Mouse (Mus musculus) forebrain, embryonic 15.5 days (tissue): ENCODE results near the gene B3gnt8. TPM values are rescaled to one million over a fixed set of nuclear protein-coding genes. Genes with fewer than 3 reads are reported as not detected.
A peak's percentile ranks its signal among the peaks of the same experiment; 100 is the strongest.
"Not testable (repeated sequence)": the region's sequence is repeated elsewhere in the genome, so short reads cannot be mapped to it uniquely, and the experiment has no call there.

ENCODE experiments used
- ATAC-seq: fragments of 200-750 bp; cut with Nextera tagmentation; replicated peaks from 2 replicates; pipeline ENCODE4 v1.8.0; 2017; ENCODE audit warnings: mild to moderate bottlenecking, moderate TSS enrichment, moderate library complexity
- H3K27ac ChIP-seq: fragments of 300-500 bp; sonication (generic); replicated peaks from 2 replicates; pipeline ENCODE4 v1.5.1; 2015; ENCODE audit warnings: mild to moderate bottlenecking, inconsistent platforms
- H3K27me3 ChIP-seq: fragments of 300-500 bp; sonication (generic); 2 replicates; pipeline ENCODE4 v1.6.1; 2015; ENCODE audit warnings: inconsistent platforms
- H3K36me3 ChIP-seq: fragments of 300-500 bp; sonication (generic); 2 replicates; pipeline ENCODE4 v1.6.1; 2015; ENCODE audit warnings: mild to moderate bottlenecking, inconsistent platforms
- H3K4me1 ChIP-seq: fragments of 300-500 bp; sonication (generic); 2 replicates; pipeline ENCODE4 v1.6.1; 2015; ENCODE audit warnings: inconsistent platforms
- H3K4me2 ChIP-seq: fragments of 300-500 bp; sonication (generic); replicated peaks from 2 replicates; pipeline ENCODE4 v1.6.1; 2015; ENCODE audit warnings: mild to moderate bottlenecking, inconsistent platforms
- H3K4me3 ChIP-seq: fragments of 300-500 bp; sonication (generic); 2 replicates; pipeline ENCODE4 v1.5.1; 2015; ENCODE audit warnings: mild to moderate bottlenecking, inconsistent platforms
- H3K9ac ChIP-seq: fragments of 300-500 bp; sonication (generic); replicated peaks from 2 replicates; pipeline ENCODE4 v1.6.1; 2015; ENCODE audit warnings: mild to moderate bottlenecking, inconsistent platforms
- H3K9me3 ChIP-seq: fragments of 300-500 bp; sonication (generic); 2 replicates; pipeline ENCODE4 v1.6.1; 2016; ENCODE audit warnings: inconsistent platforms
- WGBS: fragments of 180-500 bp; shearing (Covaris S2); methylation state at CpG from one replicate; pipeline ENCODE4 v1.1.7; 2015; ENCODE audit warnings: mixed read lengths; 5-methylcytosine and 5-hydroxymethylcytosine counted together
- polyA plus RNA-seq: library from polyadenylated mRNA; unstranded; fragments of >200 nt; fragmentation: Nextera tagmentation; extraction: Ambion mirVana; gene quantifications from 2 replicates; pipeline ENCODE4 v1.2.1, GENCODE M21; 2015

Gene B3gnt8
- 0.38 and 0.50 TPM in 2 replicates for polyA plus RNA-seq

DNA sequence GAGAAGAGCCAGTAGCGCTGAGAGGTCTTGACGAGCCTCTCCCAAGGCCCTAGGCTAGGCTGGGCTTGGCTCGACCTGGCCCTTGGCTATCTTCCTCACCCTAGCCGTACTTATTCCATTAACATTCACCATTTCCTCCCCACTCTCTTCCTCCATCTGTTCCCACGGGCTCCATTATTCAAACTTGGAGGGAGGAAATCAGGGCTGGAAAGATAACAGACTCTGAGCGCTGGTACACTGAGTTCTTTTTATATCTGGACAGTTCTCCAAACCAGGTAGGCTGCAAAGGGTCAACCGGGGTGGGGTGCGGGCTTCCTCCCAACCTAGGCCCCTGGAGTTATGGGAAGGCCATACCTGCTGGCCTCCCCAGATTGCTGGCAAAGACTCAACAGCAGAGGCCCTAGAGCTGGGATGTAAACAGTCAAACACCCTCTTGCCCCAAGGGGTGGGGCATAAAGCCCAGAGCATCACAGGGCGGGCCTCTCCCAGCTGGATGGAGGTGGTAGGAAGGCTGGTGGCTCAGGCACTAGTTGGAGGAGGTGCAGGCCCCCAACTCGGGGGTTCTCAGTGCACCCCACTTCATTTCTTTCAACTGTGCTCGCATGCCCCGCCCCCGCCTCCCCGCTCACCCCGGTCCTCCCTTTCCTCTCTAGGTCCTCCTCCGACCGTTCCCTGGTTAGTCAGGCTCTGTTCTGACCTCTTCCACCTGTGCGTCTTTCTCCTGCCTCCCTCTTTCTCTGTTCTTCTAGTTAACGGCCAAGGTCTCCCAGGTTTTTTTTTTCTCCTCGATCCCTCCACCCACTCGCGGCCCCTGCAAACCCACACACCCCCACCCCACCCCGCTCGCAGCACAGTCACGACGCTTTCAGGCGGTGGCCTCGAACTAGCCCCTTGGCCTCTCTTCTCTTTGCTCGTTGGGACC, at the start of gene B3gnt8:
B3gnt8 (plus strand) TSS at position 146 of the 922 bp plus-strand sequence.
- Histone ChIP-seq H3K4me2 (peak within 1 kb of the TSS; percentile 33), H3K27ac (no peak within 1 kb of the TSS), H3K4me3 (peak within 1 kb of the TSS; percentile 8), H3K27me3 (peaks cover 5% of the 10 kb centered on the region; the same call in 1 of the 2 replicates), H3K9ac (no peak within 1 kb of the TSS), H3K4me1 (peaks cover 14% of the 10 kb centered on the region), H3K9me3 (no peaks in the 10 kb centered on the region), H3K36me3 (peaks cover 14% of the 10 kb centered on the region)
- 18% methylated on average over 29 of the region's 29 CpGs for WGBS
- ATAC-seq, result 0 out of 2 replicates have a peak, but pooled peaks have one; percentile 23

DNA sequence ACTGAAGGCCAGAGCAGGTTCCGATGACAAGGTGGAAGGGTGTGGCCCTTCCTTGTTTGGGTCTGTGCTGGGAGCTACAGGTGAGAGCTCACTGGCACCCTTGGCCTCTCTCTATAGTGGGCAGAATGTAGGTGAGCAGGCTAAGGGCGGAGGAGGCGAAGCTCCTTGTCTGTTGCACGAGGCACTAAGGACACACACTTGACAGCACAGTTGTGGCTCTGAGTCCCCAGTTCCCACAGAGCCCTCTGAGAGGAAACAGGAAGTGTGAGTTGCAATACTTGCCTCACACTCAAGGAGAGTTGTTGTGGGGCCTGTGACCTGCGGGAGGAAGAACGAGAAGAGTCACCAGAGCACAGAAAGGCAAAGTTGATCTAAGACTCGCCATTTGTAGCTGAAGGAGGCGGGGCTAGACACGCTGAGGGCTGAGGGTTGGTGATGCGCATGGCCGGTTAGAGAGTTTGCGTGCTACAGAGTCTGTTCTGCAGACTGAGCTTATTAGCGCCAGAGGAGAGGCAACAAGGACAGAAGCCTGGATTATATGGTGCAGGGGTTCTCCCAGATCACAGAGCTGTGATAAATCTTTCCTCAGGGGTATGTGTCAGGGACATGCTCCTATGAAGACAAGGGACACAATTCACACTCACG, 49.5 kb upstream of the B3gnt8 start:
- not testable (repeated sequence) for H3K27me3 ChIP-seq, H3K9me3 ChIP-seq, H3K27ac ChIP-seq, H3K9ac ChIP-seq, H3K4me1 ChIP-seq, ATAC-seq, H3K4me3 ChIP-seq, H3K36me3 ChIP-seq, H3K4me2 ChIP-seq
- 84% methylated on average over 14 of the region's 14 CpGs for WGBS

DNA sequence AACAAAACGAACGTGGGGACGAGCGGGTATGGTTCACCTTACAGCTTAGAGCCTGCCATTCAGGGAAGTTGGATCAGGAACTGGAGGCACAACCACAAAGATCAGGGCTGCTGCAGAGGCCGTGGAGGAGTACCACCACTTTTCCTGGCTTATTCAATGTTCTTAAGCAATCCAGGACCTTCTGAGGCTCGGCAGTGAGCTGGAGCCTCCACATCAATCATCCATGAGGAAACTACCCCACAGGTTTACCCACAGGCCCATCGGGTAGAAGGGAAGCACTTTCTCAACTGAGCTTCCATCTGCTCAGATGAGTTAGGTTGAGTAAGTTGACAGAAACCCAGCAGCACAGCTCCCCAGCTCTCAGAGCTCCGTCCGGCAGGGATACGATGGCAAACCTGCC, 47.0 kb upstream of the B3gnt8 start:
- H3K27me3 ChIP-seq, result no peaks in the 10 kb centered on the region
- H3K27ac ChIP-seq, result no peak overlapping the region
- no peaks in the 10 kb centered on the region for H3K9me3 ChIP-seq
- ATAC-seq, result no peak
- WGBS, result 90% methylated on average over 10 of the region's 10 CpGs
- H3K4me3 ChIP-seq, result no peak overlapping the region
- no peak overlapping the region for H3K4me2 ChIP-seq
- no peak overlapping the region for H3K9ac ChIP-seq
- no peaks in the 10 kb centered on the region for H3K36me3 ChIP-seq
- H3K4me1 ChIP-seq, result no peaks in the 10 kb centered on the region

DNA sequence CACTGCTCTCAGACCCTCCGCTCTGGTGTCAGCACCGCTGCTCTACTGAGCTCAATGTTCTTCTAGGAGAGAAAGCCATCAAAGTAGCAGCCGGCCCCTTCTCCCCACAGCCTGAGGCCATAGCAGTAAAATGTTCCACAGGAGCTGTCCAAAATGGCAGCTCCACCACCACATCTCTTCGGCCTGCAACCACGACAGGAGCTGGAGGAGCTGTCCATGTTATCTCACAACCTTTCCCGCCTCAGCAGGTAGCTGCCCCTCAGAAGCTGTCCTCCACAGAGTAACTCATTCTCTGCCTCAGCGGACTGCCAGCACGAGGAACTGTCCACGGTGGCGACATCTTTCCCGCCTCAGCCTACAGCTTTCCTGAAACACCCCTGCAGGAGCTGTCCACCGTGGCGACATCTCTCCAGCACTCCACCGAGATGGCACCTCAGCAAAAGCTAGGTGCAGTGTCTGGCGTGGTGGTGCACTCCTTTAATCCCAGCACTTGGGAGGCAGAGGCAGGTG, 44.1 kb upstream of the B3gnt8 start:
- no peak overlapping the region for H3K4me2 ChIP-seq
- H3K27me3 ChIP-seq, result no peaks in the 10 kb centered on the region
- no peaks in the 10 kb centered on the region for H3K9me3 ChIP-seq
- WGBS, result 90% methylated on average over 15 of the region's 15 CpGs
- H3K4me1 ChIP-seq, result no peaks in the 10 kb centered on the region
- H3K9ac ChIP-seq, result no peak overlapping the region
- H3K4me3 ChIP-seq, result no peak overlapping the region
- ATAC-seq, result no peak
- H3K36me3 ChIP-seq, result no peaks in the 10 kb centered on the region
- H3K27ac ChIP-seq, result no peak overlapping the region

DNA sequence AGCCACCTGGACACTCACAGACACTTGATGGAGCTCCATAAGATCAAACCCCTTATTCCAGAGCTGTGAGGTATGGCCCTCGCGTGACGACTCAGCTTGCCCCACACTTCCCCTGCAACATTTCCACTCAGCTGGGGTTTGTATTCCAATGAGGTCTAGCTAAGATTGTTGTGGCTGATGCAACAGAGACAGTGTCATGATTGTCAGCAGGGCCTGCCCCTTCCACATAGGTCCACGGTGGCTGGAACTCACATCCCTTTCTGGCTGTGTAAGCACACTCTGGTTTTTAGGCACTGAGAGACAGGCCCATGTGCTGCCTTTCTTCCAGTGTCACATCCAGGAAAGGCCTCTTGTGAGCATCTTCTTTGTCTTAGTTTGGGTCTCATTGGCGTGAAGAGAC, 41.8 kb upstream of the B3gnt8 start:
- ATAC-seq, result no peak
- H3K4me1 ChIP-seq, result no peaks in the 10 kb centered on the region
- H3K9me3 ChIP-seq, result no peaks in the 10 kb centered on the region
- H3K27ac ChIP-seq, result no peak overlapping the region
- no peaks in the 10 kb centered on the region for H3K27me3 ChIP-seq
- no peaks in the 10 kb centered on the region for H3K36me3 ChIP-seq
- no peak overlapping the region for H3K9ac ChIP-seq
- no peak overlapping the region for H3K4me2 ChIP-seq
- no peak overlapping the region for H3K4me3 ChIP-seq
- WGBS, result 90% methylated on average over 5 of the region's 5 CpGs

DNA sequence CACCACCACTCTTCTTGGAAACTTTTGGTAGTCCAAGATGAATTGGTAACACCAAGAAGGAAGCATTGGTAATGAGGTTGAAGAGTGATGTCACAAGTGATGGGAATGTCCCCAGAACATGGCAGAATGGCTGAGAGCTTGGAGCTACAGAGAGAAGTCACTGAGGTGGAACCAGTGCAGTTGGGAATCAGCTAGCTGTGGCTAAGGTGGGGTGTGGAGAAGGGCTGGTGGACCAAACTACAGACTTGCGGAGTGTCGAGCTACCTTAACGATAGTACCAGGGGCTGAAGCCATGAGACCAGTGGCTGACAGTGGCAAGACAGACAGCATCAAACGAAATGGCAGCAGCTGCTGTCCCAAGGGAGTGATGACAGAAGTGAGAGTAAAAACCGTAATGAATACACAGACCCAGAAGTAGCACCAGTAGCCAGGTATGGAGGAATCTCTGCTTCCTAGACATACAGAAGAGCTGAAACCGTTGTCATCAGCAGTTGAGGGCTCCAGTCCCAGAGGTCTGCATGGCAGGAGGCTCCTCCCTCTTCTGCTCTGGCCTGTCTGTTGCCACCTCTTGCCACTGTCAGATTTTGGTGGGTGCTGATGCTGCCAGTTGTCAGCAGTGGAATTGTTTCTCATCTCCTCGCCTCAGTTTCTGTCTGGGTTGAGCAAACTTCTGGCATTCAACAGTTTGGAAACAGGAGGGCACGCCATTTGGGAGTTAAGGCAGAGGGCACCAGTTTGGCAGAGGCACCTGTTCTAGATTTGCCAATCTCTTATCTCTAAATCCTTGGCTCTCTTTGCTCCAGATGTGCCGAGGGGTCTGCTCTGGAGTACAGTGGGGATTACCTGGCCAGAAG, 40.9 kb upstream of the B3gnt8 start:
- WGBS, result 82% methylated on average over 9 of the region's 9 CpGs

DNA sequence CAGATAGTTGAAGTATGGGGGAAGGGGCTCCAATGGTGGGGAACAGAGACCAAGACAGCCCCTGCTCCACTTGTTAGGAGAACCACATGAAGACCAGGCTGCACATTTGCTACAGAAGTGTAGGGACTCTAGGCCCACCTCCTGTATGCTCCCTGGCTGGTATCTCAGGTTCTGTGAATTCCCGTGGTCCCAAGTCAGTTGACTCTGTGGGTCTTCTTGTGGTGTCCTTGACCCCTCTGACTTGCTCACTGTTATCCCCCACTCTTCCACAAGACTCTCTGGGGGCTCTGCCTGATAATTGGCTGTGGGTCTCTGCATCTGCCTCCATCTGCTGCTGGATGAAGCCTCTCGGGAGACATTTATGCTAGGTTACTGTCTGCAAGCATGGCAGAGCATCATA, 35.2 kb upstream of the B3gnt8 start:
- H3K9ac ChIP-seq, result no peak overlapping the region
- 97% methylated on average over 2 of the region's 2 CpGs for WGBS
- no peaks in the 10 kb centered on the region for H3K4me1 ChIP-seq
- no peak overlapping the region for H3K4me3 ChIP-seq
- no peaks in the 10 kb centered on the region for H3K36me3 ChIP-seq
- ATAC-seq, result no peak
- no peak overlapping the region for H3K4me2 ChIP-seq
- H3K27me3 ChIP-seq, result no peaks in the 10 kb centered on the region
- H3K27ac ChIP-seq, result no peak overlapping the region
- H3K9me3 ChIP-seq, result no peaks in the 10 kb centered on the region

More for the DNA sequence above, 40.9 kb upstream of the B3gnt8 start:
- H3K4me3 ChIP-seq, result no peak overlapping the region
- H3K27ac ChIP-seq, result no peak overlapping the region
- no peaks in the 10 kb centered on the region for H3K4me1 ChIP-seq
- H3K9ac ChIP-seq, result no peak overlapping the region
- no peaks in the 10 kb centered on the region for H3K36me3 ChIP-seq
- H3K9me3 ChIP-seq, result no peaks in the 10 kb centered on the region
- ATAC-seq, result no peak
- no peak overlapping the region for H3K4me2 ChIP-seq
- H3K27me3 ChIP-seq, result no peaks in the 10 kb centered on the region

DNA sequence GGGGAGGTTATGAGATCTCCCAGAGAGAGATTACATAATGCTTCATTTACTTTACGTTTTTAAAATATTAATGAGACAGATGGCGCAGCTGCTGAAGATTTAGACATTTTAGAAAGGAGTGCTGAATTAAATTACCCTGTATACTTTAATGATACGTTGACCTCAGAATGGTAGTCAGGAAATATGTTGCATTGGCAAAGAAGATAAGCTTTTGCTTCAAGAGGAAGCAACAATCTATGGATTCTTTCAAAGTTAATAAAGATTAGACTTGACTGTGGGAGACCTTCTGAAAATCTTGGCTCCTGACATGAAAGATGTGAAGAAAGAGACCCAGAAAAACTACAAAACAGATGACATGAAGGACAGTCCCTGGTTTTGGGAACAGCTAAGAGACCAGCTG, 32.6 kb upstream of the B3gnt8 start:
- H3K27me3 ChIP-seq, result no peaks in the 10 kb centered on the region

DNA sequence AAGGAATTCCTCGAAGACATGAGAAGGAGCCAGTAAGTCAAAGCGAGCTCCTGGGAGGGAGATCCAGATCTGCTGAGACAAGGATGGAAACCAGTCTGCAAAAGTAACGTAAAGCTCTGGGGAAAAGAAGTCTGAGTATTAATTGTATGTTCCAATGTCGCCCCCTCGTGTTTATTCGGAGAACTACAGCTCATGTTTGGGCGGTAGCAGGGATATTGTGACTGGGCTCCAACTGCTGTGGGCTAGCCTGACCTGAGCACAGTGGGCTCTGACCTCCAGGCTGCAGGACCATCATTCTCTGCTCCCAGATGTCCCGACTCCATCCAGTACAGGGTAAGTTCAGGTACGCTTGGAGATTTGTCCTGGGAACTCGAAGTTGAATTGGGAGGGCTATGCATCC, 26.8 kb upstream of the B3gnt8 start:
- 14% methylated on average over 10 of the region's 10 CpGs for WGBS
- Histone ChIP-seq H3K4me2 (no peak overlapping the region), H3K4me1 (no peaks in the 10 kb centered on the region), H3K9me3 (no peaks in the 10 kb centered on the region), H3K27ac (no peak overlapping the region), H3K36me3 (no peaks in the 10 kb centered on the region), H3K4me3 (no peak overlapping the region), H3K9ac (no peak overlapping the region), H3K27me3 (no peaks in the 10 kb centered on the region)
- ATAC-seq, result no peak; the same call in 1 of the 2 replicates

More for the DNA sequence above, 32.6 kb upstream of the B3gnt8 start:
- H3K9me3 ChIP-seq, result no peaks in the 10 kb centered on the region
- no peak overlapping the region for H3K9ac ChIP-seq
- no peak for ATAC-seq
- whole genome bisulfite sequencing, result 81% methylated on average over 3 of the region's 3 CpGs
- no peak overlapping the region for H3K27ac ChIP-seq
- no peak overlapping the region for H3K4me2 ChIP-seq
- no peak overlapping the region for H3K4me3 ChIP-seq
- H3K4me1 ChIP-seq, result no peaks in the 10 kb centered on the region
- H3K36me3 ChIP-seq, result no peaks in the 10 kb centered on the region

DNA sequence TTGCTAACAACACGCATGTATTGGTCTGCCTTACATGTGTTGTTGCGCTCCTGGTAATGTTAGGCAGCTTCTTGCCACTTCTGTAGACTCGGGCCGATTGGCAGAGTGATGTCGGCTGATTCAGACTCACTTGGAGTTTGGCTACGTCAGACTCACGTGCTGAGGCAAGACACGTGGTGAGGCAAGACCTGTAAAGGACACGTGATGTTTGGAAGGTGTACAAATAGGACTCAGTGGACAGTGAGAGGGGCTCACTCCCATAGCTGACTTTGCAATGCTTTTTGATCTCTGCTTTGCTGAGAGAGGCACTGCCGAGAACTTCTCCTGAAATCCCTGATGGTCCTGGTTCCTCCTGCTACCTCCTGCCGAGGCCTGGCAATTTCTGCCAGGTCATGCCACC, 25.8 kb upstream of the B3gnt8 start:
- 83% methylated on average over 11 of the region's 11 CpGs for WGBS
- Histone ChIP-seq H3K36me3 (no peaks in the 10 kb centered on the region), H3K4me3 (no peak overlapping the region), H3K27me3 (no peaks in the 10 kb centered on the region), H3K9me3 (no peaks in the 10 kb centered on the region), H3K9ac (no peak overlapping the region), H3K4me2 (no peak overlapping the region), H3K4me1 (no peaks in the 10 kb centered on the region), H3K27ac (no peak overlapping the region)
- ATAC-seq, result no peak

DNA sequence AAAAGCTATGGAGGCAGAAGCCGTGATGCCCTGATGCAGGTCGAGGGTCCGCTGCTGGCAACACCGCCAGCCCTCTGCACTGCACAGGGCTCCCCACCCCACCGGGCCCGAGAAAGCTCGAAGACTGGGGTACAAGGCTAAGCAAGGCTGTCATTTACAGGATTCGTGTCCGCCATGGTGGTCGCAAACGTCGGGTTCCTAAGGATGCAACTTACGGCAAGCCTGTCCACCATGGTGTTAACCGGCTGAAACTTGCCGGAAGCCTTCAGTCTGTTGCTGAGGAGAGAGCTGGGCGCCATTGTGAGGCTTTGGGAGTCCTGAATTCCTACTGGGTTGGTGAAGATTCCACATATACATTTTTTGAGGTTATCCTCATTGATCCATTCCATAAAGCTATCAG, 25.1 kb upstream of the B3gnt8 start:
- no peaks in the 10 kb centered on the region for H3K27me3 ChIP-seq
- H3K27ac ChIP-seq, result no peak overlapping the region
- H3K36me3 ChIP-seq, result no peaks in the 10 kb centered on the region
- no peak for ATAC-seq
- no peaks in the 10 kb centered on the region for H3K4me1 ChIP-seq
- H3K4me2 ChIP-seq, result no peak overlapping the region
- H3K9me3 ChIP-seq, result no peaks in the 10 kb centered on the region
- H3K4me3 ChIP-seq, result no peak overlapping the region
- WGBS, result 87% methylated on average over 16 of the region's 16 CpGs
- H3K9ac ChIP-seq, result no peak overlapping the region
